Mouse (Mus musculus): Measurements from ENCODE around the gene Nosip. TPM values are rescaled to one million over a fixed set of nuclear protein-coding genes. Genes with fewer than 3 reads are reported as not detected.
A peak's percentile ranks its signal among the peaks of the same experiment; 100 is the strongest.
"Not testable (repeated sequence)": the region's sequence is repeated elsewhere in the genome, so short reads cannot be mapped to it uniquely, and the experiment has no call there.

Nosip gene
- polyA plus RNA-seq, 1 experiment from 2014 or later: 66.7 TPM

DNA sequence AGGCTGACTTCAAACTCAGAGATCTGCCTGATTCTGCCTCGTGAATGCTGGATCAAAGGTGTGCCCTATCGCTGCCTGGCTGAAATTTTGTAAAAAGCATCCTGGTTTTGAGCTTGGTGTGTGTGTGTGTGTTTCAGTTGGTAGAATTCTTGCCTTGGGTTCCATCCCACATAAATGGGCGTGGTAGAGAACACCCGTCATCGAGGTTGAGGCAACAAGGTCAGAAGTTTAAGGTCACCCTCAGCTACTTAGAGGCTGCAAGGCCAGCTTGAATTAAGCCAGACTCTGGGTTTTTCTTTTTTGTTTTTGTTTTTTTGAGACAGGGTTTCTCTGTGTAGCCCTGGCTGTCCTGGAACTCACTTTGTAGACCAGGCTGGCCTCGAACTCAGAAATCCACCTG is 56.1 kb downstream of the Nosip start:
- DNase-seq (ENCODE audit: low spot score): no peak
- 86% methylated on average over 6 of the region's 6 CpGs for WGBS
- Histone ChIP-seq H3K4me3 (no peak overlapping the region), H3K27ac (replicated peaks) (no peak overlapping the region), H3K9me3 (replicated peaks) (no peaks in the 10 kb centered on the region), H3K27me3 (ENCODE audit: low read depth, poor library complexity, severe bottlenecking) (no peaks in the 10 kb centered on the region), H3K4me1 (peaks cover 28% of the 10 kb centered on the region), H3K36me3 (peaks cover 60% of the 10 kb centered on the region)

DNA sequence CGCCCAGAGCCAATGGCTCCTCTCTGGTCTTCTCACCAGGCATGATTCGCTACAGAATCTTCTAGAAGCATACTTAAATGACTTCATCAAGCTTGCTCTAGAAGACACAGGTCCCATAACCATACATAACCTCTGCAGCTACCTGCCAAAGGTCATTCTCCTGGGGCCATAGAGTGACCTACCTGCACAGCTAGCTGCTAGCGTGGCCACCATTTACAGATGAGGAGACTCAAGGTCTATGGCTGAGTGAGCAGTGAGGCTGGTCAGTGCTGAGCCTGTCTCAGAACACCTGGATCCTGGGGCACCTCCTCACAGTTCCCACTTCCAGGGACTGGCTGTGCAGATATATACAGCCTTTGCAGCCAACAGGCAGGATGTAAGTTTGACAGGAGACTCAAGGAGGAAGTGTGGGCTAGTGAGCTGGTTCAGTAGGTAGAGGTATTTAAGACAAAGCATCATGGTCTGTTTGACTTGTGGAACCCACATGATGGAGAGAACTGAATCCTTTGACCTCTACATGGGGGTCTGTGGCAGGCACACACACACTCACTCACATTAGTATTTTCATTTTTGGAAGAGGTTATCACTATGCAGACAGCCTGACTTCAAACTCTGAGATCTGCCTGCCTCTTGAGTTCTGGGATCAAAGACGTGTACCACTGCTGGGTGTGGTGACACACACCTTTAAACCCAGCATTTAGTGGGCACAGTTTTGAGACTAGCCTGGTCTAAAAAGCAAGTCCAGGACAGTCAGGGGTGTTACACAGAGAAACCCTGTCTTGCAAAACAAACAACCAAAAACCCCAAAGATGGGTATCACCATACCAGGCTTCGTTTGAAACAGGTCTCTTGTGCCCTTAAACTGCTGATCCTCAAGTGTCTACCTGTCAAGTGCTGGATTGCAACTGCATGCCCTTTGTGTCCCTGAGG is 57.8 kb downstream of the Nosip start:
- peaks cover 38% of the 10 kb centered on the region for H3K4me1 ChIP-seq
- peaks cover 68% of the 10 kb centered on the region for H3K36me3 ChIP-seq
- DNase-seq (ENCODE audit: low spot score): no peak
- no peak overlapping the region; the same call in 1 of the 2 replicates for H3K27ac ChIP-seq (replicated peaks)
- peak overlapping the region; percentile 1; the same call in 1 of the 2 replicates for H3K4me3 ChIP-seq
- H3K27me3 ChIP-seq (ENCODE audit: low read depth, poor library complexity, severe bottlenecking): no peaks in the 10 kb centered on the region
- no peaks in the 10 kb centered on the region for H3K9me3 ChIP-seq (replicated peaks)
- 86% methylated on average over 5 of the region's 5 CpGs for WGBS

DNA sequence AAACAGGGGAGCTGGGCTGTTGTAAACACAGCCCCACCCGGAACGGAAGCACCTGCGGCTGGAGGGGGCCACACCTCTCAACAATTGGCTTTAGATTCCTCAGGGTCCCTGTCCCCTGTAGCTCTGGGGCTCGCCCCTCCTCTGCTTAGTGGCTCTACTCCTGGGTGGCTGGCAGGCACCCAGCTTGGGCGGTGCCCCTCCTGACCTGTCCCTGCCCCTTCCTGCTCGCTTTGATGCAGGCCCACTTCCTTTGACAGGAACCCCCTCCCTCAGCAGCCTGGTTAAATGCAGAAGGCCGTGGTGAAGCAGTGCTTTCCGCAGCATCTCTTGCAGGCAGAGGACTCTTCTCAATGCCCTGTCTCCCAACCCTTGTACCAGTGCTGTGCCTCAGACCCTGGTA is 59.2 kb downstream of the Nosip start:
- Histone ChIP-seq H3K36me3 (peaks cover 82% of the 10 kb centered on the region), H3K9me3 (replicated peaks) (no peaks in the 10 kb centered on the region), H3K4me1 (peaks cover 52% of the 10 kb centered on the region), H3K4me3 (peak overlapping the region; percentile 95), H3K27me3 (ENCODE audit: low read depth, poor library complexity, severe bottlenecking) (no peaks in the 10 kb centered on the region), H3K27ac (replicated peaks) (0 out of 2 replicates have a peak overlapping the region, but pooled peaks have one; percentile 19)
- DNase-seq (ENCODE audit: low spot score): no peak
- WGBS: 80% methylated on average over 8 of the region's 8 CpGs

DNA sequence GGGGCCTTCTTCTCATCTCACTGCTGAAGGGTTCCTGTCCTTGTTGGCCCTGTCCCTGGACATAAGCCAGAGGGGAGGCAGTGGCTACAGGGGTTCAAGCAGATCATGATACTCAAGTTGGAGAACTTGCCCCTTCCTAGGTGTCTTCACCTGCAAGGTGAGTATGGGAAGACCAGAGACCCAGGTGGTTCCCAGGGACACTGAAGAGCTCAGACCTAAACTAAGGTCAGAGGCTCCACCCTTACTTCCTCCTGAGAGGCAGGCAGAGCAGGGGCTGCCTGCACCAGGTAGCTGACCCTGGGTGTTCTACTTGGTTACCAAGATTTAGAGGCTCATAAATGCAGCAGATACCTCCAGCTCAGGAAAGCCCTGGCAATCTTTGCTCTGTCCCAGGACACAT is 59.7 kb downstream of the Nosip start:
- H3K27me3 ChIP-seq (ENCODE audit: low read depth, poor library complexity, severe bottlenecking): no peaks in the 10 kb centered on the region
- H3K36me3 ChIP-seq: peaks cover 87% of the 10 kb centered on the region
- peak overlapping the region; percentile 95; the same call in 1 of the 2 replicates for H3K4me3 ChIP-seq
- no peaks in the 10 kb centered on the region for H3K9me3 ChIP-seq (replicated peaks)
- no peak for DNase-seq (ENCODE audit: low spot score)
- peaks cover 57% of the 10 kb centered on the region for H3K4me1 ChIP-seq
- H3K27ac ChIP-seq (replicated peaks): 0 out of 2 replicates have a peak overlapping the region, but pooled peaks have one; percentile 19

DNA sequence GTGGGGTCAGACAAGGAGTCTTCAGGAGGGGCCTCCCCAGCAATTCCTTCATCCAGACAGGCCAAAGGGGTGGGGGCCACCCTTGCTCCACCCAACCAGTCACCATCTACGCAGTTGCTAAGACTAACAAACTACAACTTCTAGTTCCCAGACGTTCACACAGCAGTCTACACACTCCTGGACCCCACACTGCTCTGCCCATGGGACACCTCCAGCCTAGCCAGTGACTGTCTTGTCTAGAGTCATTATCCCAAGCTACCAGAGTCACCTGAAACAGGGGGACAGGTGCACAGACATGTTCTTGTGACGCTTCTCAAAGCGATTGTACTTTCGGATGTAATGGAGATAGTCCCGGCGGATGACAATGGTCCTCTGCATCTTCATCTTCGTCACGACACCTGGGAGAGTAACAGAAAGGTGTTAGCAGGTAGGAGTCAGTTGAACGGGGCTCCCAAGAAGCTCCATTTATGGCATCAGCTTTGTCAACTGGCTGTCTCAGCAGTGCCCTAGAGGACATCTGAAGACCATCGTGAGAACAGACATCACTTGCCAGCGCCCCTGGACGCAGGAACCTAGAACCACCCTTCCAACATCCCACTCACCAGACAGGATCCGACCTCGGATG is 60.4 kb downstream of the Nosip start:
- H3K27me3 ChIP-seq (ENCODE audit: low read depth, poor library complexity, severe bottlenecking): no peaks in the 10 kb centered on the region
- H3K4me1 ChIP-seq: peaks cover 62% of the 10 kb centered on the region
- H3K4me3 ChIP-seq: peak overlapping the region; percentile 95
- no peaks in the 10 kb centered on the region for H3K9me3 ChIP-seq (replicated peaks)
- peak overlapping the region; percentile 95 for H3K27ac ChIP-seq (replicated peaks)
- WGBS: 86% methylated on average over 15 of the region's 15 CpGs
- peaks cover 91% of the 10 kb centered on the region for H3K36me3 ChIP-seq
- DNase-seq (ENCODE audit: low spot score): no peak

DNA sequence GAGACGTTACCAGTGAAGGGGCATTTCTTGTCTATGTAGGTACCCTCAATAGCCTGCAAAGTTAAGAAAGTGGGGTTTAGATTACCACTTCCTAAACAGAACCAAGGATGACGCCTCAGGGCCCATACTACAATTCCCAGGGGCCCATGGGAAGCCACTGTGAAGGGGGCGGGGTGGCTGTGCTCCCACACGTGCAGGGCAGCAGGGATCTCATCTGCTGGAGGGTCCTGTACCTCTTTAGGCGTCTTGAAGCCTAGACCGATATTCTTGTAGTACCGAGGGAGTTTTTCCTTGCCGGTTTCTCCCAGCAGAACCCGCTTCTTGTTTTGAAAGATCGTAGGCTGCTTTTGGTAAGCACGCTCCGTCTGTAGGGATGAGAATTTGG is 60.9 kb downstream of the Nosip start:
- Histone ChIP-seq H3K4me3 (peak overlapping the region; percentile 95), H3K9me3 (replicated peaks) (no peaks in the 10 kb centered on the region), H3K27ac (replicated peaks) (peak overlapping the region; percentile 95), H3K4me1 (peaks cover 58% of the 10 kb centered on the region), H3K36me3 (peaks cover 89% of the 10 kb centered on the region), H3K27me3 (ENCODE audit: low read depth, poor library complexity, severe bottlenecking) (no peaks in the 10 kb centered on the region)
- no peak for DNase-seq (ENCODE audit: low spot score)
- WGBS: 30% methylated on average over 12 of the region's 12 CpGs

DNA sequence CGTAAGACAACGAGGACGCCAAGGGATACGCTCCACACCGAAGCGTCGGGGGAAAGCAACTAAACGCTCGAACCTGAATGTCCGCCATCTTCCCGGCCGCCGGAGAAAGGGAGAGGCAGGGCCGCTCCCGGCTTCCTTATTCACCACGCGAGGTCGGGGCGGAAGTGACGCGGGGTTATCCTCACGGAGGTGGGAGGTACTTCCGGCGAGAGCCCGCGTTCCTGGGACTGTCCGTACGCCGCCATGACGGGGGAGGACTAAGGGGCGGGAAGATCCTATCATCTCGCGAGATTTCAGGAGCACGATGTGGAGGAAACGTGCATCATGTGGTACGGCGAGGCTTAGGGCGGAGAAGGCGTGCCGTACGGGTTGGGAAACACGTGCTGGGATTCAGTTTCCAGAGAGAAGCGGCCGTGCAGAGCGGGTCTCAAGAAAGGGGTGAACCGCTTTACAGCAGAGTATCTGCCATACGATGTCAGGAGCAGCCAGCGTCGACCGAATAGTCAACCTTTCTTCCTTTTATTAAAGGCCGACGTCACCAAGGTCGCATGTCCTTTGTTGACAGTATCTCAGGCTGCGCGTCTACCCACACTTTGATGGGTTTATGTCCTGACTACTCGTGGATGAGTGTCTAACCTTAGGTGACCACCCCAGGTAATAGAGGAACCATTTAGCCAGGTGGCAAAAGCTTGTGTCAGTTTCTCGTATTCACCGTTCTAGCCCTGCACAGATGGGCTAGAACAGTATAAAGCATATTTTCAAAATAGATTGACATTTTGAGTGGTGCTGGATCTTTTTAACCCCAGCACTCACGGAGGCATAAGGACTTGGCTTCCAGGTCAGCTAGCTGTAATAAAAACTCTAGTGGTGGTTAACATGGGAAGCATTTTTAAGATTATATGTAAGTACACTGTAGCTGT is 62.3 kb downstream of the Nosip start, which contains the start of gene Rps11:
TSS of gene Rps11 (minus strand) at position 216 of the 920 bp plus-strand sequence.
- H3K27ac ChIP-seq (replicated peaks): peak within 1 kb of the TSS; percentile 95
- peaks cover 75% of the 10 kb centered on the region for H3K36me3 ChIP-seq
- H3K4me3 ChIP-seq: peak within 1 kb of the TSS; percentile 95
- H3K27me3 ChIP-seq (ENCODE audit: low read depth, poor library complexity, severe bottlenecking): no peaks in the 10 kb centered on the region
- no peaks in the 10 kb centered on the region for H3K9me3 ChIP-seq (replicated peaks)
- H3K4me1 ChIP-seq: peaks cover 61% of the 10 kb centered on the region
- peak; percentile 100 for DNase-seq (ENCODE audit: low spot score)
- 1% methylated on average over 59 of the region's 59 CpGs for WGBS

DNA sequence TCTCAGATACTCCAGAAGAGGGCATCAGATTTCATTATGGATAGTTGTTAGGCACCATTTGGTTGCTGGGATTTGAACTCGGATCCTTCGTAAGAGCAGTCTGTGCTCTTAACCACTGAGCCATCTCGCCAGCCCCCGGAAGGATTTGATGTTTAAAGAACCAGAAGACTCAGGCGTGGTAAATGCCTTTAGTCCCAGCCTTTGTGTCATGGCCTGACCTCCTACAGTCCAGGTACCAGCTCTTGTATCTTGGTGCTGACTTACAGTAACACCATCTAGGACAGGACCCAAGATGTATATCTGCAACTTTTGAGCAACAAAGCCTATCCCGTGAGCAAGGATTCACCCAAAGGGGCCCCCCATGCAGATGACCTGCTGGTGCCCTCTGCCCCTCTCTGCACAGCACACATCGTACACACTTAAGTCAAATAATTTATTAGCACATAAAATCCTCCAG is 62.9 kb downstream of the Nosip start:
- Histone ChIP-seq H3K36me3 (peaks cover 69% of the 10 kb centered on the region), H3K27ac (replicated peaks) (peak overlapping the region; percentile 95), H3K9me3 (replicated peaks) (no peaks in the 10 kb centered on the region), H3K4me1 (peaks cover 68% of the 10 kb centered on the region), H3K27me3 (ENCODE audit: low read depth, poor library complexity, severe bottlenecking) (no peaks in the 10 kb centered on the region), H3K4me3 (peak overlapping the region; percentile 95)
- DNase-seq (ENCODE audit: low spot score): peak; percentile 54
- 24% methylated on average over 7 of the region's 7 CpGs for WGBS

DNA sequence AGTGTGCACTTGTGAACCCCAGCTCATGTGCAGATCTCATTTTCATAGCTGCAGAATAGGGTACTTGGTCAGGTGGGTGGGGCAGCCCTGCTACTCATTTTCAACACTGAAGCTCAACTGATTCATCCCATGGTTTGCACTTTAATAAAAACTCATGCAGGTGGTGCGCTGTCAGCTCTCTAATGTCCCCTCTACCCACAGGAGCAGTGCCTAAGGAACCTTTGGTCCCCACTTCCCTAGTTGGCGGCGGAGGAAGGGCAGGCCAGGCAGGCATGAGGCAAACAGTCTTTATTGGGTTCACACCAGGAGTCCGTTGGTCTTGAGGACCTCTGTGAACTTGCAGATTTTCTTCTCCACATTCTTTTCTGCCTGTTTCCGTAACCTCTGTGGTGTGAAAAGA is 63.4 kb downstream of the Nosip start:
- not testable (repeated sequence) for H3K27me3 ChIP-seq (ENCODE audit: low read depth, poor library complexity, severe bottlenecking); H3K9me3 ChIP-seq (replicated peaks); DNase-seq (ENCODE audit: low spot score)
- Histone ChIP-seq H3K4me3 (peak overlapping the region; percentile 95), H3K27ac (replicated peaks) (0 out of 2 replicates have a peak overlapping the region, but pooled peaks have one; percentile 95), H3K4me1 (peaks cover 68% of the 10 kb centered on the region), H3K36me3 (peaks cover 64% of the 10 kb centered on the region)
- 55% methylated on average over 5 of the region's 5 CpGs for WGBS

DNA sequence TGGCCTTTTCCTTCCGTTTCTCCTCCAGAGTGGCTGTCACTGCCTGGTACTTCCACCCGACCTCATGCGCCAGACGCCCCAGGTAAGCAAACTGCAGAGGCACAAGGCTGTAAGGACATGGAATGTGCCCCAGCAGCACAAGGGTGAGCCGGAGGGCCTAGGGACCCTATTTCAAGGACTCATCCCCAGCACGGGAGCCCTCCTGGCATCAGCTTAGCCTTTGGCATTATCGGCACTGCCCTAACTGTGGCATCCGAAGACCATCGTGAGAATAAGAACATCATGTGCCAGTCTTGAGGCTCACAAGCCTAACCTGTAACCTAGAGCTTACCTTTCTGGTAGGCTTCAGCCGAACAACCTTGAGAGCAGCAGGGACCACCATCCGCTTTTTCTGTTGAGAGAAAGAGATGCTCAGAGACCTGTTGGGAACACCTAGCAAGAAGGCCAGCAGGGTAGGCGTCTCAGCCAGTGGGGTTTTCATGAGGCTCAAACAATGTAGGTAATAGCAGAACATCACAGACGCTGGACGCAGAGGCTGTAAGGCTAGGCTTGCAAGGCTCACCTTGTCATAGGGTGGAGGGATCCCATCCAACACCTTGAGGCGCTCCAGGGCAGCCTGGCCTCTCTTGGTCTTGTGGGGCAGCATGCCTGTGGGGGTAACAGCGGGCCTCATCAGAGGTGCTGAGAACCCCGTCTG is 64.1 kb downstream of the Nosip start:
- Histone ChIP-seq H3K36me3 (peaks cover 57% of the 10 kb centered on the region), H3K4me1 (peaks cover 67% of the 10 kb centered on the region), H3K4me3 (peak overlapping the region; percentile 95), H3K27me3 (ENCODE audit: low read depth, poor library complexity, severe bottlenecking) (no peaks in the 10 kb centered on the region), H3K27ac (replicated peaks) (peak overlapping the region; percentile 100), H3K9me3 (replicated peaks) (no peaks in the 10 kb centered on the region)
- DNase-seq (ENCODE audit: low spot score): no peak
- WGBS: 82% methylated on average over 17 of the region's 17 CpGs

DNA sequence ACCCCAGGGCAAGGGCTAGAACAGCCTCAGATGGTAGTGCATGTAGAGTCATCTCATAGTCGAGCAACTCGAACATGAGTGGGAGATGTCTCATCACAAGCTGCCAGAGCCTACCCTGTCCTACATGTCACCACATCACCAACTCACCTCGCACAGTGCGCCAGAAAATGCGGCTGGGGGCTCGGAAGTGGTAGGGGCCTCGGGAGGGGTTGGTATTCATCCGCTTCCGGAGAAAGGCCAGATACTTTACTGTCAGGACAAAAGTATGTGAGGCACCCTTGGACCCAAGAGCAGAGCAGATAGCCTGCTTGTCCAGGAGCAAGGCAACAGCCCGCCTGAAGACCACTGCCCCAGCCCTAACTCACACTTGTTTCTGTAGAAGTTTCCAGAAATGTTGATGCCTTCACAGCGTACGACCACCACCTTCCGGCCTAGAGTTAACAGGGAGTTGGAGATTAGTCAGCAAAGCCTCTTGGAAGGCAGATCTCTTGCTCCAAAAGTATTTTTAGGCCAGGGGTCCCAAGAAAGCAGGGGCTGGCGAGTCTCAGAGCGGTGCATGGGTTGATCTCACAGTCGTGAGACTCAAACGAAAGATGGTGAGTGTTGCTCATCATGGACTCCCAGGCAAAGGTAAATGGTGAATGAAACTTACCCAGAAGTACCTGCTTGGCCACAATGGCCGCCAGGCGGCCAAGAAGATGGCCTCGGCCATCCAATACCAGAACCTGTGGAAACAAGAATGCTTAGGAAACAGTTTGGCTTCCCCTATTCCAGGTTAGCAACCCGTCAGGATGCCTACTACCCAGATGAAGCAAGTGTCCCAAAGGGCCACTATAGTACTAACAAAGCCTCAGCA is 64.8 kb downstream of the Nosip start:
- DNase-seq (ENCODE audit: low spot score): no peak
- 53% methylated on average over 21 of the region's 21 CpGs for WGBS
- Histone ChIP-seq H3K27ac (replicated peaks) (peak overlapping the region; percentile 100), H3K27me3 (ENCODE audit: low read depth, poor library complexity, severe bottlenecking) (no peaks in the 10 kb centered on the region), H3K36me3 (peaks cover 50% of the 10 kb centered on the region), H3K4me1 (peaks cover 63% of the 10 kb centered on the region), H3K4me3 (peak overlapping the region; percentile 95), H3K9me3 (replicated peaks) (no peaks in the 10 kb centered on the region)

Data from midbrain, embryonic 10.5 days (tissue).